Mouse (Mus musculus) heart, embryonic 15.5 days (tissue): ENCODE measurements around the gene Spata2l. TPM values are rescaled to one million over a fixed set of nuclear protein-coding genes. Genes with fewer than 3 reads are reported as not detected.
"Not testable (repeated sequence)": the region's sequence is repeated elsewhere in the genome, so short reads cannot be mapped to it uniquely, and the experiment has no call there.

Experiments
- ATAC-seq: fragments of 200-750 bp; cut with Nextera tagmentation; replicated peaks from 2 replicates; pipeline ENCODE4 v1.8.0; 2017; ENCODE audit warnings: low read depth, moderate TSS enrichment; ENCODE audit not compliant: insufficient number of reproducible peaks, insufficient read depth, low FRiP score
- H3K27ac ChIP-seq: fragments of 300-500 bp; sonication (generic); 2 replicates; pipeline ENCODE4 v1.5.1; 2015; ENCODE audit warnings: mild to moderate bottlenecking, inconsistent platforms
- H3K27me3 ChIP-seq: fragments of 300-500 bp; sonication (generic); 2 replicates; pipeline ENCODE4 v1.6.1; 2015; ENCODE audit warnings: inconsistent platforms
- H3K36me3 ChIP-seq: fragments of 300-500 bp; sonication (generic); 2 replicates; pipeline ENCODE4 v1.6.1; 2015; ENCODE audit warnings: mild to moderate bottlenecking, inconsistent platforms
- H3K4me1 ChIP-seq: fragments of 300-500 bp; sonication (generic); replicated peaks from 2 replicates; pipeline ENCODE4 v1.6.1; 2015; ENCODE audit warnings: inconsistent platforms
- H3K4me2 ChIP-seq: fragments of 300-500 bp; sonication (generic); 2 replicates; pipeline ENCODE4 v1.6.1; 2015; ENCODE audit warnings: inconsistent platforms, mild to moderate bottlenecking, moderate library complexity
- H3K4me3 ChIP-seq: fragments of 300-500 bp; sonication (generic); 2 replicates; pipeline ENCODE4 v1.5.1; 2015; ENCODE audit warnings: mild to moderate bottlenecking, inconsistent platforms
- H3K9ac ChIP-seq: fragments of 300-500 bp; sonication (generic); 2 replicates; pipeline ENCODE4 v1.6.1; 2015; ENCODE audit warnings: mild to moderate bottlenecking, inconsistent platforms
- H3K9me3 ChIP-seq: fragments of 300-500 bp; sonication (generic); replicated peaks from 2 replicates; pipeline ENCODE4 v1.6.1; 2016; ENCODE audit warnings: inconsistent platforms
- WGBS: fragments of 180-500 bp; shearing (Covaris S2); methylation state at CpG from one replicate; pipeline ENCODE4 v1.1.7; 2015; ENCODE audit warnings: mixed read lengths; 5-methylcytosine and 5-hydroxymethylcytosine counted together
- polyA plus RNA-seq: library from polyadenylated mRNA; unstranded; fragments of >200 nt; fragmentation: Nextera tagmentation; extraction: Ambion mirVana; gene quantifications from 2 replicates; pipeline ENCODE4 v1.2.1, GENCODE M21; 2015

The Spata2l gene
- 3.4 and 4.5 TPM in 2 replicates for polyA plus RNA-seq

DNA sequence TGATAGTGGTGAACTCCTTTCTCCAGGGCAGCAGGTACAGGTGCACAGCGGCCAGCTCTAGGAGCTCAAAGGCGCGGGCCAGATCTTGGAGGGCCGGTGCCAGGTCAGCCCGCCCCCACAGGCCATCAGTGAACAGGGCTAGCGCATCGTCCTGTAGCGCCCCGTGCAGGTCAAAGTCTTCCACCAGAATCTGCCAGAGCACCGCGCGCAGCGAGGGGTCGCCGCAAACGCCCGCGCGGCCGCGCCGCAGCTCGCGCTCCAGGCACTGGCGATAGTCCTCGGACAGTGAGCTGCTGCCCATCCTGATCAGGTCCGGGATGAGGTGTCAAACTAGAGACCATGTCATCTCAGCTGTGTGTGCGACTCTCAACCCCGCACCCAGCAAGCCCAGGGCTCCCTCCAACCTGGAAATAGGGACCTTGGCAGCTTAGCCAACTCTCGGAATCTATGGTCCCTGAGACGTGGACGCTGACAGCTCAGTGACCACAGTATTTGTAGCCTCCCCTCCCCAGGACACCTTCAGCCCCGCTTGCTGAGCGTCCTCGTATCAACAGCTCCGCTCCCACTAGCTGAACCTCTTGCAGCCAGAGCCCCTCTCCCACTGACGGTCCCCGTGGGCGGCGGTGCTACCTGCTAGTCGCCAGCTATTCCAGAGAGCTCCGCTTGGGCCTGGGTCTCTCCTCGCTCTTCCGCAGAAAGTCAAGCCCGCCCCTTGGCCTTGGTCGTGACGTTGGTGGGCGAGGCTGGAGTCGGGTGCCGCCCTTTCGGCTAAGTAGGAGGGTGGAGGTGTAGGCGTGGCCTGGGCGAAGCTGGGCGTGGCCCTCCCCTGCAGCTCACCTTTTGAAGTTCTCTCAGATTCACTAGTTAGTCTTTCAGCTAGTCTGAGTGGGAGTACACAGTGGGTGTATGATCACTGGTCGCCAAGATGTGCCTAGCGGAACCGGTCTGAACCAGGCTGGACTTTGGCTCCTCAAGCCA, at the start of gene Spata2l:
Gene Spata2l (minus strand): TSS at position 714 of the 978 bp plus-strand sequence.
- peak within 1 kb of the TSS; percentile 97 for H3K4me2 ChIP-seq
- WGBS: 2% methylated on average over 57 of the region's 57 CpGs
- peak within 1 kb of the TSS; percentile 67 for H3K4me3 ChIP-seq
- peaks cover 35% of the 10 kb centered on the region for H3K27me3 ChIP-seq
- peak; percentile 87 for ATAC-seq
- no peaks in the 10 kb centered on the region for H3K36me3 ChIP-seq
- H3K27ac ChIP-seq: no peak within 1 kb of the TSS
- H3K9me3 ChIP-seq: no peaks in the 10 kb centered on the region
- peaks cover 17% of the 10 kb centered on the region for H3K4me1 ChIP-seq
- H3K9ac ChIP-seq: peak within 1 kb of the TSS; percentile 65

DNA sequence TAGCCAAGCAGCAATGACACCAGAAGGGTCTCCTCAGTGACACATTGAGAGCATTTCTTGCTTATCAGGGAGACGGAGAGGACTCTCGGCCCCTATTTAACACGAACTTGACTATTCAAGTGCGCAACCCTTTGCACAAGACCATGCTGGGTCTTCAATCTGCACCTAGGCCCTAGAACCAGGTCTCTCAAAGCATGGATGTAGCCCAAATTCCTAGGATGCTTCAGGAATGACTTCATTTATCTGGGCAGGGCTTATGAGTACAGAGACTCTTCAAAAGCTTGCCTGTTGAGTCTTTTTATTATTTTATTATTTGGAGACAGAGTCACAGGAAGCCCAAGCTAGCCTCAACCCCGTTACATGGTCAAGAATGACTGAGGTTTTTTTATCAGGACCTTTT, 48.5 kb upstream of the Spata2l start:
- Histone ChIP-seq H3K4me3 (no peak overlapping the region), H3K27ac (no peak overlapping the region), H3K9me3 (no peaks in the 10 kb centered on the region), H3K4me2 (no peak overlapping the region), H3K27me3 (no peaks in the 10 kb centered on the region), H3K36me3 (peaks cover 11% of the 10 kb centered on the region; the same call in 1 of the 2 replicates), H3K9ac (no peak overlapping the region), H3K4me1 (peaks cover 6% of the 10 kb centered on the region)
- 38% methylated on average over 5 of the region's 5 CpGs for WGBS
- ATAC-seq: no peak

- H3K36me3 ChIP-seq: peaks cover 11% of the 10 kb centered on the region; the same call in 1 of the 2 replicates
- WGBS: 74% methylated on average over 7 of the region's 7 CpGs
- H3K9ac ChIP-seq: no peak overlapping the region
- H3K4me1 ChIP-seq: peaks cover 6% of the 10 kb centered on the region
- H3K27ac ChIP-seq: no peak overlapping the region
- no peak overlapping the region for H3K4me2 ChIP-seq
- ATAC-seq: no peak
- no peaks in the 10 kb centered on the region for H3K9me3 ChIP-seq
- no peak overlapping the region for H3K4me3 ChIP-seq
- no peaks in the 10 kb centered on the region for H3K27me3 ChIP-seq
Observed at GRCm38 (mm10) chr8:123283991-123284390, 48.0 kb upstream of the Spata2l start.

GRCm38 (mm10) chr8:123282994-123283393, 47.0 kb upstream of the Spata2l start:
- H3K36me3 ChIP-seq: peaks cover 11% of the 10 kb centered on the region; the same call in 1 of the 2 replicates
- not testable (repeated sequence) for H3K4me2 ChIP-seq, H3K9me3 ChIP-seq, ATAC-seq, H3K27ac ChIP-seq, H3K4me3 ChIP-seq, H3K27me3 ChIP-seq, H3K9ac ChIP-seq, H3K4me1 ChIP-seq
- WGBS: 88% methylated on average over 5 of the region's 6 CpGs

- Histone ChIP-seq H3K9ac (no peak overlapping the region), H3K27ac (no peak overlapping the region), H3K4me1 (peaks cover 6% of the 10 kb centered on the region), H3K4me3 (no peak overlapping the region), H3K27me3 (no peaks in the 10 kb centered on the region), H3K9me3 (no peaks in the 10 kb centered on the region), H3K4me2 (no peak overlapping the region), H3K36me3 (peaks cover 11% of the 10 kb centered on the region; the same call in 1 of the 2 replicates)
- 82% methylated on average over 13 of the region's 13 CpGs for WGBS
- no peak for ATAC-seq
Observed at GRCm38 (mm10) chr8:123280302-123281094, 44.5 kb upstream of the Spata2l start.

- Histone ChIP-seq H3K4me1 (peaks cover 6% of the 10 kb centered on the region), H3K9me3 (no peaks in the 10 kb centered on the region), H3K27me3 (no peaks in the 10 kb centered on the region), H3K4me2 (no peak overlapping the region), H3K9ac (no peak overlapping the region), H3K27ac (no peak overlapping the region), H3K4me3 (no peak overlapping the region), H3K36me3 (peaks cover 11% of the 10 kb centered on the region; the same call in 1 of the 2 replicates)
- WGBS: 91% methylated on average over 4 of the region's 4 CpGs
- no peak for ATAC-seq
Observed at GRCm38 (mm10) chr8:123279828-123280227, 43.8 kb upstream of the Spata2l start.

DNA sequence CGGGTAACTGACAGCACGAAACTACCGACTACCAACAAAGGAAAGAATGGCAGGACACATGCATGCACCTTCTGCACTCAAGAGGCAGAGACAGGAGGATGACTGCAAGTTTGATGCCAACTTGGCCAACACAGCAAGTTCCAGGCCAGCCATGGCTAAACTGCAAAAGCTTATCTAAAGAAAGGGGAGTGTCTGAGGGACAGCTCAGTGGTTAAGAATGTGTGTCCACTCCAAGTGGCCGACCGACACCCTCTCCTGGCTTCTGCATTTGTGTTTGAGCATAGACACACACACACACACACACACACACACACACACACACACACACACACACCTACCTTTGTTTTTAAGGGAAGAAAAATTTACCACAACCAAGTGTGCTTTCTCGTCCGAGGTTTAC, 42.4 kb upstream of the Spata2l start:
- ATAC-seq: no peak
- no peak overlapping the region for H3K9ac ChIP-seq
- no peaks in the 10 kb centered on the region for H3K9me3 ChIP-seq
- H3K27me3 ChIP-seq: no peaks in the 10 kb centered on the region
- H3K4me3 ChIP-seq: no peak overlapping the region
- peaks cover 15% of the 10 kb centered on the region; the same call in 1 of the 2 replicates for H3K36me3 ChIP-seq
- no peaks in the 10 kb centered on the region for H3K4me1 ChIP-seq
- no peak overlapping the region for H3K4me2 ChIP-seq
- no peak overlapping the region for H3K27ac ChIP-seq
- WGBS: 60% methylated on average over 7 of the region's 7 CpGs

- no peaks in the 10 kb centered on the region for H3K27me3 ChIP-seq
- H3K36me3 ChIP-seq: peaks cover 8% of the 10 kb centered on the region; the same call in 1 of the 2 replicates
- H3K4me1 ChIP-seq: no peaks in the 10 kb centered on the region
- H3K9me3 ChIP-seq: no peaks in the 10 kb centered on the region
- ATAC-seq: no peak
- WGBS: 95% methylated on average over 12 of the region's 12 CpGs
- no peak overlapping the region for H3K4me2 ChIP-seq
- H3K4me3 ChIP-seq: no peak overlapping the region
- H3K9ac ChIP-seq: no peak overlapping the region
- no peak overlapping the region for H3K27ac ChIP-seq
Observed at GRCm38 (mm10) chr8:123275096-123275495, 39.1 kb upstream of the Spata2l start.

- WGBS: 86% methylated on average over 5 of the region's 5 CpGs
- Histone ChIP-seq H3K4me3 (no peak overlapping the region), H3K4me1 (no peaks in the 10 kb centered on the region), H3K27me3 (no peaks in the 10 kb centered on the region), H3K9ac (no peak overlapping the region), H3K4me2 (no peak overlapping the region), H3K27ac (no peak overlapping the region), H3K36me3 (peaks cover 7% of the 10 kb centered on the region; the same call in 1 of the 2 replicates), H3K9me3 (no peaks in the 10 kb centered on the region)
- no peak for ATAC-seq
Observed at GRCm38 (mm10) chr8:123274447-123274846, 38.4 kb upstream of the Spata2l start.

- Histone ChIP-seq H3K4me1 (no peaks in the 10 kb centered on the region), H3K36me3 (peaks cover 33% of the 10 kb centered on the region), H3K27me3 (no peaks in the 10 kb centered on the region), H3K27ac (no peak overlapping the region), H3K9ac (no peak overlapping the region), H3K9me3 (no peaks in the 10 kb centered on the region), H3K4me3 (no peak overlapping the region), H3K4me2 (no peak overlapping the region)
- no peak for ATAC-seq
- 69% methylated on average over 4 of the region's 4 CpGs for WGBS
Observed at GRCm38 (mm10) chr8:123271901-123272300, 35.9 kb upstream of the Spata2l start.

DNA sequence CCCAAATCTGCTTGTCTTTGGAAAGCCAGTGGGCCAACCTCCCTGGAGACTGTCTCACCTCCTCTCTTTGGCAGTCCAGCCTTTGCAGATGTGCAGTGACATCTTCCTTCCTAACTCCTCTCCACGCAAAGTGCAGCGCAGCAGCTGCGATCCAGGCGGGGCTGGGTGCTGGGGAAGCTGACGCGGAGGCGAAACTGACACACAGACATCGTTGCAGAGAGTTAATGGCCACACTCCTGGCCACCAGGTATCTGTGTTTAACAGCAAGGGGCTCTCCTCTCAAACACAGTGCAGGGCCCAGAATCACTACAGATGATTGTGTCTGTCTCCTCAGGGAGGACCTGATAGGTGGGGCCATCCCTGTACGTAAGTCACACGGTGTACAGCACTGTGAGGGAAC, 35.1 kb upstream of the Spata2l start:
- Histone ChIP-seq H3K4me2 (no peak overlapping the region), H3K4me1 (no peaks in the 10 kb centered on the region), H3K4me3 (no peak overlapping the region), H3K27me3 (no peaks in the 10 kb centered on the region), H3K27ac (no peak overlapping the region), H3K9me3 (no peaks in the 10 kb centered on the region), H3K9ac (no peak overlapping the region), H3K36me3 (peaks cover 40% of the 10 kb centered on the region)
- no peak for ATAC-seq
- 90% methylated on average over 10 of the region's 10 CpGs for WGBS
